In genomic region chr9:52676587-52676986, GRCm38 (mm10) we compare ENCODE assay signal across 9 mouse cellular contexts. TPM values are rescaled to one million over a fixed set of nuclear protein-coding genes. Genes with fewer than 3 reads are reported as not detected.
A peak's percentile ranks its signal among the peaks of the same experiment; 100 is the strongest.
DNase-seq lines count a peak whose midpoint lies in the region; ATAC-seq lines count a peak whose summit lies in the region.
"Had no signal": no experiment of that assay in that cellular context is flagged by ENCODE, and none has a peak within 500 bp of the region (broad histone marks: within the 10 kb centered on the region; RNA-seq: fewer than 3 reads in every experiment).

No protein-coding gene starts in this region.

- H3K4me2 ChIP-seq in neural tube, embryonic 15.5 days: peak overlapping the region; percentile 84
- H3K4me2 ChIP-seq in intestine, embryonic 15.5 days (replicated peaks): no peak overlapping the region

- H3K27ac ChIP-seq in neural tube, embryonic 15.5 days (replicated peaks): no peak overlapping the region
- no peak overlapping the region for H3K27ac ChIP-seq in intestine, embryonic 15.5 days
- H3K27ac ChIP-seq: embryonic facial prominence, embryonic 13.5 days; macrophage had no signal

- H3K9ac ChIP-seq in neural tube, embryonic 15.5 days (replicated peaks): peak overlapping the region; percentile 88; the same call in 1 of the 2 replicates
- H3K9ac ChIP-seq in intestine, embryonic 15.5 days: no peak overlapping the region
- H3K9ac ChIP-seq: embryonic facial prominence, embryonic 13.5 days had no signal

- no peaks in the 10 kb centered on the region for H3K36me3 ChIP-seq in neural tube, embryonic 15.5 days
- H3K36me3 ChIP-seq in intestine, embryonic 15.5 days: no peaks in the 10 kb centered on the region
- H3K36me3 ChIP-seq: embryonic facial prominence, embryonic 13.5 days had no signal

- peak overlapping the region; percentile 72 for H3K4me3 ChIP-seq in neural tube, embryonic 15.5 days (replicated peaks)
- no peak overlapping the region for H3K4me3 ChIP-seq in intestine, embryonic 15.5 days (replicated peaks)

- H3K27me3 ChIP-seq in neural tube, embryonic 15.5 days (replicated peaks): 0 out of 2 replicates have a peak, but pooled peaks cover 9% of the 10 kb centered on the region
- H3K27me3 ChIP-seq in intestine, embryonic 15.5 days (replicated peaks): peaks cover 45% of the 10 kb centered on the region

- peaks cover 27% of the 10 kb centered on the region for H3K4me1 ChIP-seq in neural tube, embryonic 15.5 days
- H3K4me1 ChIP-seq in intestine, embryonic 15.5 days (replicated peaks): peaks cover 13% of the 10 kb centered on the region

- no peaks in the 10 kb centered on the region for H3K9me3 ChIP-seq in neural tube, embryonic 15.5 days (replicated peaks)
- H3K9me3 ChIP-seq in intestine, embryonic 15.5 days: no peaks in the 10 kb centered on the region
- H3K9me3 ChIP-seq: embryonic facial prominence, embryonic 13.5 days had no signal

- peak; percentile 8 for DNase-seq in lung, postnatal 36 days
- no peak for DNase-seq in lung, postnatal 10 days
- DNase-seq in c-Kit-positive CD71-positive TER-119-negative erythroid progenitor cells, embryonic 14.5 days (ENCODE audit: low read depth): peak; percentile 15
- DNase-seq in hindlimb bud, embryonic 11.5 days (ENCODE audit: extremely low spot score, low read depth, low spot score): peak; percentile 20
- no peak for DNase-seq in right cerebral cortex, postnatal 10 days (ENCODE audit: low spot score in 2 of 2)

- no peak for ATAC-seq in neural tube, embryonic 15.5 days (ENCODE audit: low FRiP score)
- no peak for ATAC-seq in intestine, embryonic 15.5 days

- WGBS in neural tube, embryonic 15.5 days: 19% methylated on average over 4 of the region's 4 CpGs
- 20% methylated on average over 4 of the region's 4 CpGs for WGBS in intestine, embryonic 15.5 days

RNA-seq across cellular contexts. Expression of gene AI593442, which starts 3.0 kb away (rescaled TPM):
- 71.7 and 78.6 TPM in 2 replicates for polyA plus RNA-seq in neural tube, embryonic 15.5 days (2015; fragmentation: Nextera tagmentation; extraction: Ambion mirVana)
- polyA plus RNA-seq in intestine, embryonic 15.5 days (2015; fragmentation: Nextera tagmentation; extraction: Ambion mirVana): 0.70 and 0.72 TPM in 2 replicates
- polyA plus RNA-seq: macrophage had no signal

Comparison
In these comparisons a context has a peak if more than half of its experiments do, and no peak if none do; other contexts are left out.
1. DNase-seq: peak in lung, postnatal 36 days (single experiment), c-Kit-positive CD71-positive TER-119-negative erythroid progenitor cells, embryonic 14.5 days (single experiment) and hindlimb bud, embryonic 11.5 days (single experiment); none in lung, postnatal 10 days (single experiment) and right cerebral cortex, postnatal 10 days (0 of 2).
2. RNA of gene AI593442, which starts 3.0 kb away (polyA plus RNA-seq): 71.7 to 78.6 TPM in neural tube, embryonic 15.5 days; 0.70 to 0.72 TPM in intestine, embryonic 15.5 days; every median in the first group is over 10 times any median in the second.